Mouse (Mus musculus): ENCODE results near the gene Ccdc57. TPM values are rescaled to one million over a fixed set of nuclear protein-coding genes. Genes with fewer than 3 reads are reported as not detected.

Ccdc57 gene
- polyA plus RNA-seq, 1 experiment from 2014 or later: 6.3 TPM

DNA sequence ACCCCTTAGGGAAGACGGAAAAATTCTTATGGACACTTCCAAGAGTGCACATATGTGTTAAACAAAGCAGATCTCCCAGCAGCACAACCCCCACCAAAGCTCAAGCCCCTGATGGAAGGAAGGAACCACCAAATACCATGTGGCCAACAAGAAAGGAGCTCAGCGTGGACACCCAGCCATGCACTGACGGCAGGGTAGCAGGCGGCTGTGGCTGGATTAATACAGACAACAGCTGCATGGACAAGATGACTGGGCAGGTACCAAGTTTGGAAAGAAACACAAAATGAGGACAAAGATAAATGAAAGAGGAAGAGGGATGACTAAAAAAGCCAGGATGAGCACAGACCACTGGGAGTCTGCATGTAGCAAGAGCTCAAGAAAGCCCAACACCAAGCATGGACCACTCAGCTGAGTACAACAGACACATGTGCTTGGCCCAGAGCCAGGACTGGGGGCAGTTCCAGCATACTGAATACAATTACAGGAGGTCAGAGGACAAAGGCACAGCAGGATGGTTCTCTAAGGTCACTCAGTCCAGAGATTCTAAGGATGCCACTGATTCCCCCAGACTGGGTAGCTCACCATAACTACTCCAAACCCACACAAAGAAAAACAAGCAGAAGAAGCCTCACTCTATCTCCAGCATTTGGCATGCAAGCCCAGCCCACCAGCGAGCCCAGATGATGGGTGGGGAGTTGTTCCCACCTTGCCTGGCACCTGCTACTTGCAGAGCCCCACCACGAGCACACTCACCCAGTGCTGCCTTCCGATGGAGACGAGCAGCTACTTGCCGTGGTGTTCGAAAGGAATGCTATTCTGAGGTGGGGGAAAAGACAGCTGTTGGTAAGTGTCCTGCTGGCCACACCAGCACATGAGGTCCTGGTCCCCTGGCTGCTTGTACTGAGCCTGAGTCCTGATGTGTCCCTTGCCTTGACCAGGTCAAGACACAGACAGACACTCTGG lies 31.8 kb upstream of the Ccdc57 start:
- Histone ChIP-seq H3K27ac (ENCODE audit: low read depth, low read length) (no peak overlapping the region), H3K36me3 (ENCODE audit: control insufficient read depth, insufficient read depth, low read length) (peaks cover 62% of the 10 kb centered on the region), H3K9me3 (ENCODE audit: control insufficient read depth, low read length) (no peaks in the 10 kb centered on the region), H3K4me2 (ENCODE audit: low read length) (no peak overlapping the region), H3K4me3 (ENCODE audit: low read length) (no peak overlapping the region), H3K27me3 (replicated peaks; ENCODE audit: control insufficient read depth, insufficient read depth, low read length) (no peaks in the 10 kb centered on the region), H3K4me1 (ENCODE audit: control insufficient read depth, insufficient read depth, low read depth, low read length) (no peaks in the 10 kb centered on the region), H3K9ac (ENCODE audit: low read depth, low read length) (no peak overlapping the region)
- ATAC-seq: no peak
- 71% methylated on average over 10 of the region's 10 CpGs for WGBS

DNA sequence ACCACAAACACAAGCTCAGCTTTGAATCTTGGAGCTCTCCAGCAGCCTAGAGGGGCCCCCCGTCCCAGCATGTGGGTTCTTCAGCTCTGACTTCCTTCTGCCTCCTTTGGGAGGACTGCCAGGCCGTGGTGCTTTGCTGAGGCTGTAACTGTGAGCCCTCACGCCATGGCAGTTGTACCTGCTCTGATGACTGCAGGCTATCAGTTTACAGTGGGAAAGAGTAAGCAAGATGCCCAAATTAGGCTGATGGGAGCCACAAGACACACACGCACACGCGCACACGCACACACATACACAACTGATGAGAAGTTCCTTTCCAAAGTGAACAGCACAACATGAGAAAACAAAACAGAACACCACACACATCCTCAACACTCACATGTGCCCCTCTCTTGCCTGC lies 30.2 kb upstream of the Ccdc57 start:
- H3K27me3 ChIP-seq (replicated peaks; ENCODE audit: control insufficient read depth, insufficient read depth, low read length): no peaks in the 10 kb centered on the region
- no peak overlapping the region for H3K4me3 ChIP-seq (ENCODE audit: low read length)
- WGBS: 90% methylated on average over 7 of the region's 7 CpGs
- no peak for ATAC-seq
- no peak overlapping the region for H3K27ac ChIP-seq (ENCODE audit: low read depth, low read length)
- no peak overlapping the region for H3K9ac ChIP-seq (ENCODE audit: low read depth, low read length)
- no peaks in the 10 kb centered on the region for H3K9me3 ChIP-seq (ENCODE audit: control insufficient read depth, low read length)
- no peaks in the 10 kb centered on the region for H3K4me1 ChIP-seq (ENCODE audit: control insufficient read depth, insufficient read depth, low read depth, low read length)
- H3K36me3 ChIP-seq (ENCODE audit: control insufficient read depth, insufficient read depth, low read length): peaks cover 51% of the 10 kb centered on the region
- H3K4me2 ChIP-seq (ENCODE audit: low read length): no peak overlapping the region

DNA sequence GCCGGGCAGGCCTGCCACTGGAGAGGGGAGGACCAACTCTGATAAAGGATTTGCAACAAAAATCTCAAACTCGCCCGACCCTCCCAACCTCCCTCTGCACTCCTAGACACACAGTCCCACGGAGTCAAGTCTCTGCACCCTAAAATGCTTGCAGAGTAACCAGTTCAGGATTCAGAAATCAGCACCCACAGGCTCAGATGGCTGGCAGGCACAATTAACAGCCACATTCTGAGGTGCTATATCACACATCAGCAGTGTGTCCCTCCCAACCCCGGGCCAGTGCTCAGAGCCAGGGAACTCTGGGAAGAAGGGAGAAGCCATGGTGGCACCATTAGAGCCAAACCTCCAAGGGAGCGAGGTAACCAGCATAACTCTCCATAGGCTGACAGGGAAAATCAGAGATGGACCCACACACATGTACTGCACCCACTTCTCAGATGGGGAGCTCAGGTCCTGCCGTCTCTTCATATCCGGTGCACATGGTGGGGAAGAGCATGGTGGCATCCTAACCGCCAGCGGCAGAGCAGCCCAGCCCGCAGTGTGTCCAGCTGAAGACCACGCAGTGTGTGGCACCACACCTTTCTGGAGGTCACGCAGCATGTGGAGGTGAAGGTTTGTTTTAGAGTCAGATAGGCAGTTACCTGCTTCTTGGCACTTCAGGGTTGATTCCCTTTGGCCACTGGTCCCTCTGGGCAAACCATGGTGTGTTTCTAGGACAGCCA lies 29.5 kb upstream of the Ccdc57 start:
- no peaks in the 10 kb centered on the region for H3K9me3 ChIP-seq (ENCODE audit: control insufficient read depth, low read length)
- H3K4me1 ChIP-seq (ENCODE audit: control insufficient read depth, insufficient read depth, low read depth, low read length): no peaks in the 10 kb centered on the region
- no peak for ATAC-seq
- no peak overlapping the region for H3K4me3 ChIP-seq (ENCODE audit: low read length)
- no peak overlapping the region for H3K9ac ChIP-seq (ENCODE audit: low read depth, low read length)
- no peak overlapping the region for H3K27ac ChIP-seq (ENCODE audit: low read depth, low read length)
- peaks cover 47% of the 10 kb centered on the region for H3K36me3 ChIP-seq (ENCODE audit: control insufficient read depth, insufficient read depth, low read length)
- H3K4me2 ChIP-seq (ENCODE audit: low read length): no peak overlapping the region
- WGBS: 94% methylated on average over 13 of the region's 13 CpGs
- no peaks in the 10 kb centered on the region for H3K27me3 ChIP-seq (replicated peaks; ENCODE audit: control insufficient read depth, insufficient read depth, low read length)

DNA sequence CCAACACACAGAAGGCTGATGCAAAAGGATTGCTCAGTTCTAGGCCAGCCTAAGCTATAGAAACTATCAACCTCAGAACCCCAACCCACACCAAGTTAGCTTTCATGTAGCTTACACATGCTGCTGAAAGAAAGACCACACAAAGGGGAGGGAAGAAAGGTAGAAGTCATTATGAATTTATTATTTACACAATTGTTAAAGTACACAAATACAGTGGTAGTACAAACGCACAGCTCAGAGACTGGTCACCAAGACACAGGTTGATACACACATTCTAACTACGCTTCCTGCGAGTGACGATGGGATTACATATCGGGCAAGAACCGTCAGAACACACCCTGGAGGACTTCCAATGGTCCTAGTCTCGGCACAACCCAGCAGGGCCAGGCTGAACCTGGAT lies 28.9 kb upstream of the Ccdc57 start:
- Histone ChIP-seq H3K4me3 (ENCODE audit: low read length) (no peak overlapping the region), H3K27ac (ENCODE audit: low read depth, low read length) (no peak overlapping the region), H3K36me3 (ENCODE audit: control insufficient read depth, insufficient read depth, low read length) (peaks cover 44% of the 10 kb centered on the region), H3K27me3 (replicated peaks; ENCODE audit: control insufficient read depth, insufficient read depth, low read length) (no peaks in the 10 kb centered on the region), H3K4me2 (ENCODE audit: low read length) (no peak overlapping the region), H3K9me3 (ENCODE audit: control insufficient read depth, low read length) (no peaks in the 10 kb centered on the region), H3K4me1 (ENCODE audit: control insufficient read depth, insufficient read depth, low read depth, low read length) (no peaks in the 10 kb centered on the region), H3K9ac (ENCODE audit: low read depth, low read length) (no peak overlapping the region)
- 90% methylated on average over 7 of the region's 7 CpGs for WGBS
- ATAC-seq: no peak

DNA sequence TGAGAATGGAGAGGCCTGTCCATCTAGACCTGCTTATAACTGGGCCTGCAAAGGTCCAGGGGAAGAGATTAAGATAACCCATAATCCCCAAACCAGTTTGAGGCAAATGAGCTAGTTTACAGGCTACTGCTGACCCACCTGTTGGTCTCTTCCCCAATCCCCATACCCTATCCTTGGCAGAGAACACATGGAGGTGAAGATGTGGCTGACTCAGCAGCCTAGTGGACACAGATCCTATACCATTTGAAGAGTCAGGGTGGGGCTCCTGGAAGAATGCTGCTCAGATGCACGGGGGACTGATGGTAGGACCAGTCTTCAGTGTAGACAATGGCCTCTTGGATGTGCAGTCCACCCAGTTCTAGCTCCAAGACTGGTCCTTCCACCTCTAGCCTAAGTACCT lies 27.6 kb upstream of the Ccdc57 start:
- no peak for ATAC-seq
- Histone ChIP-seq H3K4me2 (ENCODE audit: low read length) (no peak overlapping the region), H3K27ac (ENCODE audit: low read depth, low read length) (no peak overlapping the region), H3K4me3 (ENCODE audit: low read length) (no peak overlapping the region), H3K36me3 (ENCODE audit: control insufficient read depth, insufficient read depth, low read length) (peaks cover 44% of the 10 kb centered on the region), H3K27me3 (replicated peaks; ENCODE audit: control insufficient read depth, insufficient read depth, low read length) (no peaks in the 10 kb centered on the region), H3K4me1 (ENCODE audit: control insufficient read depth, insufficient read depth, low read depth, low read length) (no peaks in the 10 kb centered on the region), H3K9ac (ENCODE audit: low read depth, low read length) (no peak overlapping the region), H3K9me3 (ENCODE audit: control insufficient read depth, low read length) (no peaks in the 10 kb centered on the region)
- WGBS: 79% methylated on average over 1 of the region's 1 CpGs

DNA sequence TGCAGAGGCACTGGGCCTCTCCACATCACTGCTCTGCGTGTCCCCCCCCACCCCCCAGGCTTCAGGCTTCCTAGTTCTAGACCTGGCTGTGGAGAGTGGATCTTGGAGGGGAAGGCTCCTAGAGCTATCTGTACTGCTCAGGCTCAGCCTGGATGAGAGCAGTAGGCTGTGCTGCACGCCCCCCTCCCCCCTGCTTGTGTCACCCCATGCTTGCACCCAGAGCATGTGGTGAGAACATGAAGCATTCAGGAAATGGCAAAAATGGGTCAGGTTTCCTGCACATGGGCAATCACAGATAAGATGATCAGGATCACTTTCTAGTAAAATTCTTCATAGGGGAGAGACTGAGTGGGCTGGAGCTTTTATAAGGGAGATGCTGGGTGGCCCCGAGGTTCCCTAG lies 26.9 kb upstream of the Ccdc57 start:
- Histone ChIP-seq H3K27ac (ENCODE audit: low read depth, low read length) (no peak overlapping the region), H3K36me3 (ENCODE audit: control insufficient read depth, insufficient read depth, low read length) (peaks cover 39% of the 10 kb centered on the region)
- ATAC-seq: no peak

DNA sequence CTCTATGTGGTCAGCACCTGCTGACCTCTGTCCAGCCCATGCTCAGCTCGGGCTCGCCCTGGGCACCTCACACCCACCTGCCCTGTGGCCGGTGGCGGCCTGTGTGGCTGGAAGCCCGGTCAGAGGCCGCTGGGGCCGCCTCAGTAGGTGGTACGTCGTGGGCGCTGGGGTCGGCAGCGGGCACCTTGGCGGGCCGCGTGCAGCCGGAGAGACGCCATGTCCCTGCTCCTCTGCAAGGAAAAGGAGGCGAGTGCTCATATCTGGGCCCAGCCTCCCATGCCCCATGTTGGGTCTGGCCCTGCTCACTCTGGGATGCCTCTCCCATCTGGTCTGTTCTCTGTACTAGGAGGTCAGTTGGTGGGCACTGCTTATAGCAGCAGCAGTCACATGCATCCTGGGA lies 26.4 kb upstream of the Ccdc57 start:
- ATAC-seq: no peak
- Histone ChIP-seq H3K27me3 (replicated peaks; ENCODE audit: control insufficient read depth, insufficient read depth, low read length) (no peaks in the 10 kb centered on the region), H3K9ac (ENCODE audit: low read depth, low read length) (no peak overlapping the region), H3K4me2 (ENCODE audit: low read length) (no peak overlapping the region), H3K36me3 (ENCODE audit: control insufficient read depth, insufficient read depth, low read length) (peaks cover 37% of the 10 kb centered on the region), H3K4me3 (ENCODE audit: low read length) (no peak overlapping the region), H3K9me3 (ENCODE audit: control insufficient read depth, low read length) (no peaks in the 10 kb centered on the region), H3K4me1 (ENCODE audit: control insufficient read depth, insufficient read depth, low read depth, low read length) (no peaks in the 10 kb centered on the region), H3K27ac (ENCODE audit: low read depth, low read length) (no peak overlapping the region)
- WGBS: 94% methylated on average over 14 of the region's 18 CpGs

More for the DNA sequence above, 26.9 kb upstream of the Ccdc57 start:
- Histone ChIP-seq H3K4me2 (ENCODE audit: low read length) (no peak overlapping the region), H3K27me3 (replicated peaks; ENCODE audit: control insufficient read depth, insufficient read depth, low read length) (no peaks in the 10 kb centered on the region), H3K4me3 (ENCODE audit: low read length) (no peak overlapping the region), H3K9ac (ENCODE audit: low read depth, low read length) (no peak overlapping the region), H3K4me1 (ENCODE audit: control insufficient read depth, insufficient read depth, low read depth, low read length) (no peaks in the 10 kb centered on the region), H3K9me3 (ENCODE audit: control insufficient read depth, low read length) (no peaks in the 10 kb centered on the region)
- WGBS: 81% methylated on average over 3 of the region's 3 CpGs

DNA sequence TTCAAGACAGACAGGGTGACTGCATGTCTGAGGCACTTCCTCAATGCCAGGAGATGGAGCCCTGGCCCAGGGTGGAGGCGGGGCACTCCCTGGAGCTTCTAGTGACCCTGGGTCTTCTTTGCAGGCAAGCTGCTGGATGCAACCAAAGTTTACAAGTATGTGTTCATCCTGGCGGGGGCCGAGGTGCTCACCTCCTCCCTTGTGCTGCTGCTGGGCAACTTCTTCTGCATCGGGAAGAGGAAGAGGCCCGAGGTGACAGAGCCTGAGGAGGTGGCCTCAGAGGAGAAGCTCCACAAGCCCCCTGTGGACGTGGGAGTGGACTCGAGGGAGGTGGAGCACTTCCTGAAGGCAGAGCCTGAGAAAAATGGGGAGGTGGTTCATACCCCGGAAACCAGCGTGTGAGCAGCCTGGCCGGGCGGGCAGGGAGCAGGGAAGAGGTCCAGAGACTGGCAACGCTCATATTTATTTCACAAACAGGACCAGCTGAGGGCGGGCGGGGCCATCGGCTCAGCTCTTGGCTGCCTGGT lies 25.1 kb upstream of the Ccdc57 start:
- Histone ChIP-seq H3K36me3 (ENCODE audit: control insufficient read depth, insufficient read depth, low read length) (peaks cover 25% of the 10 kb centered on the region), H3K4me3 (ENCODE audit: low read length) (no peak overlapping the region), H3K27ac (ENCODE audit: low read depth, low read length) (0 out of 2 replicates have a peak overlapping the region, but pooled peaks have one; percentile 7), H3K27me3 (replicated peaks; ENCODE audit: control insufficient read depth, insufficient read depth, low read length) (no peaks in the 10 kb centered on the region), H3K4me2 (ENCODE audit: low read length) (no peak overlapping the region), H3K9me3 (ENCODE audit: control insufficient read depth, low read length) (no peaks in the 10 kb centered on the region), H3K9ac (ENCODE audit: low read depth, low read length) (no peak overlapping the region), H3K4me1 (ENCODE audit: control insufficient read depth, insufficient read depth, low read depth, low read length) (no peaks in the 10 kb centered on the region)
- 69% methylated on average over 15 of the region's 15 CpGs for WGBS
- no peak for ATAC-seq

DNA sequence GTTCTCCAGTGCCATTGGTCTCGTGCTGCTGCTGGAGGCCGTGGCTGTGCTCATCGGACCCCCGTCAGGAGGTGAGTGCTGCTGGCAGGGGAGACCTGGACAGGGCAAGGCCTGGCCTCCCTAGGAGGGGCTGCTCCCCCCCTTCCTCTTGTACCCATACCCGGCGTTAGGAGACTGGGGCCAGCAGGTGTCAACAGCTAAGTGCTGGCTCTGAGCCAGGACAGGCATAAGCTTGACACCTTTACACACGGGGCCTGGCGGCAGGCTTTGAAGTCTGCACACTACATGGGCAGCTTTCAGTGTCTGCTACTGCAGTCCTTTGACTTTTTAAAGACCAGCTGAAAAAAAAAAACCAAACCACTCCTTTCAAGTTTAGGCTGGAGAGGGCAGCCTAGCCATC lies 24.4 kb upstream of the Ccdc57 start:
- no peak overlapping the region for H3K27ac ChIP-seq (ENCODE audit: low read depth, low read length)
- H3K27me3 ChIP-seq (replicated peaks; ENCODE audit: control insufficient read depth, insufficient read depth, low read length): no peaks in the 10 kb centered on the region
- no peaks in the 10 kb centered on the region for H3K9me3 ChIP-seq (ENCODE audit: control insufficient read depth, low read length)
- H3K36me3 ChIP-seq (ENCODE audit: control insufficient read depth, insufficient read depth, low read length): peaks cover 18% of the 10 kb centered on the region
- H3K4me1 ChIP-seq (ENCODE audit: control insufficient read depth, insufficient read depth, low read depth, low read length): no peaks in the 10 kb centered on the region
- H3K4me2 ChIP-seq (ENCODE audit: low read length): no peak overlapping the region
- WGBS: 74% methylated on average over 8 of the region's 8 CpGs
- no peak for ATAC-seq
- no peak overlapping the region for H3K4me3 ChIP-seq (ENCODE audit: low read length)
- H3K9ac ChIP-seq (ENCODE audit: low read depth, low read length): no peak overlapping the region

All from hindbrain, embryonic 16.5 days (tissue).